Mouse (Mus musculus) gonadal fat pad, adult 2 months (tissue): ENCODE measurements around the gene Rab12. TPM values are rescaled to one million over a fixed set of nuclear protein-coding genes. Genes with fewer than 3 reads are reported as not detected.

Experiments used
- DNase-seq: peaks from one replicate; pipeline ENCODE4 v3.0.0-alpha.2; 2012; ENCODE audit warnings: low read depth
- polyA plus RNA-seq: library from polyadenylated mRNA; depleted of rRNA; stranded (reverse); fragments of >200 nt; gene quantifications from 2 replicates; pipeline ENCODE4 v1.2.3, GENCODE M21; 2012

The Rab12 gene
- polyA plus RNA-seq, 1 experiment = 35.0 TPM

GRCm38 (mm10) chr17:66502865-66503264, 16.7 kb downstream of the Rab12 start:
- DNase-seq = no peak

GRCm38 (mm10) chr17:66498598-66498997, 20.9 kb downstream of the Rab12 start:
- DNase-seq = no peak

- DNase-seq = no peak
Measured at GRCm38 (mm10) chr17:66496589-66496988, 22.9 kb downstream of the Rab12 start.

- DNase-seq = no peak
Measured at GRCm38 (mm10) chr17:66490022-66490601, 29.4 kb downstream of the Rab12 start.

- no peak for DNase-seq
Measured at GRCm38 (mm10) chr17:66486576-66486975, 33.0 kb downstream of the Rab12 start.

- no peak for DNase-seq
Measured at GRCm38 (mm10) chr17:66485742-66486141, 33.8 kb downstream of the Rab12 start.

GRCm38 (mm10) chr17:66484965-66485364, 34.6 kb downstream of the Rab12 start:
- DNase-seq = no peak

GRCm38 (mm10) chr17:66483651-66484454, 35.7 kb downstream of the Rab12 start:
- DNase-seq = no peak

- DNase-seq = no peak
Measured at GRCm38 (mm10) chr17:66481295-66481694, 38.2 kb downstream of the Rab12 start.

- no peak for DNase-seq
Measured at GRCm38 (mm10) chr17:66480491-66481278, 38.8 kb downstream of the Rab12 start.

GRCm38 (mm10) chr17:66479813-66480490, 39.6 kb downstream of the Rab12 start:
- DNase-seq = no peak

- no peak for DNase-seq
Measured at GRCm38 (mm10) chr17:66479311-66479710, 40.2 kb downstream of the Rab12 start.

GRCm38 (mm10) chr17:66473205-66473604, 46.3 kb downstream of the Rab12 start:
- no peak for DNase-seq

- no peak for DNase-seq
Measured at GRCm38 (mm10) chr17:66471775-66472174, 47.8 kb downstream of the Rab12 start.

GRCm38 (mm10) chr17:66471252-66471651, 48.3 kb downstream of the Rab12 start:
- no peak for DNase-seq

- no peak for DNase-seq
Measured at GRCm38 (mm10) chr17:66470020-66470419, 49.5 kb downstream of the Rab12 start.

GRCm38 (mm10) chr17:66457278-66457677, 62.3 kb downstream of the Rab12 start:
- no peak for DNase-seq

- DNase-seq = no peak
Measured at GRCm38 (mm10) chr17:66451143-66451542, 68.4 kb downstream of the Rab12 start.

GRCm38 (mm10) chr17:66450526-66451070, 68.9 kb downstream of the Rab12 start:
- no peak for DNase-seq

- no peak for DNase-seq
Measured at GRCm38 (mm10) chr17:66449460-66450341, 69.8 kb downstream of the Rab12 start, which contains the start of gene Mtcl1. Mtcl1 (minus strand) TSS chr17:66449750.
